Mouse (Mus musculus) kidney, embryonic 15.5 days (tissue): ENCODE results near the gene Parp3. TPM values are rescaled to one million over a fixed set of nuclear protein-coding genes. Genes with fewer than 3 reads are reported as not detected.

Experiments used
- ATAC-seq: fragments of 200-750 bp; cut with Nextera tagmentation; replicated peaks from 2 replicates; pipeline ENCODE4 v1.8.0; 2017; ENCODE audit warnings: moderate TSS enrichment; ENCODE audit not compliant: low FRiP score
- H3K27ac ChIP-seq: fragments of 300-500 bp; sonication (generic); 2 replicates; pipeline ENCODE4 v1.5.1; 2015; ENCODE audit warnings: mild to moderate bottlenecking, inconsistent platforms
- H3K27me3 ChIP-seq: fragments of 300-500 bp; sonication (generic); 2 replicates; pipeline ENCODE4 v1.6.1; 2015; ENCODE audit warnings: inconsistent platforms
- H3K36me3 ChIP-seq: fragments of 300-500 bp; sonication (generic); 2 replicates; pipeline ENCODE4 v1.6.1; 2015; ENCODE audit warnings: inconsistent platforms
- H3K4me1 ChIP-seq: fragments of 300-500 bp; sonication (generic); 2 replicates; pipeline ENCODE4 v1.6.1; 2015; ENCODE audit warnings: inconsistent platforms
- H3K4me2 ChIP-seq: fragments of 300-500 bp; sonication (generic); 2 replicates; pipeline ENCODE4 v1.6.1; 2015; ENCODE audit warnings: moderate library complexity, mild to moderate bottlenecking, inconsistent platforms
- H3K4me3 ChIP-seq: fragments of 300-500 bp; sonication (generic); replicated peaks from 2 replicates; pipeline ENCODE4 v1.5.1; 2015; ENCODE audit warnings: mild to moderate bottlenecking, inconsistent platforms
- H3K9ac ChIP-seq: fragments of 300-500 bp; sonication (generic); 2 replicates; pipeline ENCODE4 v1.6.1; 2015; ENCODE audit warnings: mild to moderate bottlenecking, inconsistent platforms
- H3K9me3 ChIP-seq: fragments of 300-500 bp; sonication (generic); replicated peaks from 2 replicates; pipeline ENCODE4 v1.6.1; 2016; ENCODE audit warnings: inconsistent platforms
- WGBS: fragments of 180-500 bp; shearing (Covaris S2); methylation state at CpG from one replicate; pipeline ENCODE4 v1.1.7; 2015; ENCODE audit warnings: mixed read lengths; 5-methylcytosine and 5-hydroxymethylcytosine counted together
- polyA plus RNA-seq: library from polyadenylated mRNA; unstranded; fragments of >200 nt; fragmentation: Nextera tagmentation; extraction: Ambion mirVana; gene quantifications from 2 replicates; pipeline ENCODE4 v1.2.1, GENCODE M21; 2015

The Parp3 gene
- polyA plus RNA-seq, 1 experiment from 2014 or later, result 4.3 TPM

GRCm38 (mm10) chr9:106444836-106445235 is 31.9 kb downstream of the Parp3 start:
- Histone ChIP-seq H3K9ac (no peak overlapping the region), H3K27me3 (no peaks in the 10 kb centered on the region), H3K36me3 (peaks cover 12% of the 10 kb centered on the region; the same call in 1 of the 2 replicates), H3K4me3 (no peak overlapping the region), H3K27ac (0 out of 2 replicates have a peak overlapping the region, but pooled peaks have one; percentile 32), H3K4me2 (no peak overlapping the region), H3K4me1 (peaks cover 48% of the 10 kb centered on the region), H3K9me3 (no peaks in the 10 kb centered on the region)
- no peak for ATAC-seq
- 58% methylated on average over 4 of the region's 4 CpGs for WGBS

GRCm38 (mm10) chr9:106442680-106443079 is 34.1 kb downstream of the Parp3 start:
- H3K36me3 ChIP-seq, result peaks cover 12% of the 10 kb centered on the region; the same call in 1 of the 2 replicates
- H3K27ac ChIP-seq, result no peak overlapping the region
- peaks cover 39% of the 10 kb centered on the region for H3K4me1 ChIP-seq
- no peaks in the 10 kb centered on the region for H3K27me3 ChIP-seq
- no peak overlapping the region for H3K4me2 ChIP-seq
- no peaks in the 10 kb centered on the region for H3K9me3 ChIP-seq
- no peak overlapping the region for H3K9ac ChIP-seq
- no peak for ATAC-seq
- no peak overlapping the region for H3K4me3 ChIP-seq
- 78% methylated on average over 5 of the region's 5 CpGs for WGBS

- H3K9me3 ChIP-seq, result no peaks in the 10 kb centered on the region
- 75% methylated on average over 9 of the region's 9 CpGs for WGBS
- no peak for ATAC-seq
- no peak overlapping the region for H3K27ac ChIP-seq
- peaks cover 39% of the 10 kb centered on the region for H3K4me1 ChIP-seq
- H3K4me2 ChIP-seq, result no peak overlapping the region
- no peaks in the 10 kb centered on the region for H3K27me3 ChIP-seq
- no peak overlapping the region for H3K9ac ChIP-seq
- H3K36me3 ChIP-seq, result peaks cover 41% of the 10 kb centered on the region
- H3K4me3 ChIP-seq, result no peak overlapping the region
Observed at GRCm38 (mm10) chr9:106436566-106436965, 40.2 kb downstream of the Parp3 start.

GRCm38 (mm10) chr9:106433389-106433788 is 43.4 kb downstream of the Parp3 start:
- WGBS, result 69% methylated on average over 7 of the region's 7 CpGs
- 0 out of 2 replicates have a peak overlapping the region, but pooled peaks have one; percentile 13 for H3K27ac ChIP-seq

GRCm38 (mm10) chr9:106430015-106430264 is 46.8 kb downstream of the Parp3 start:
- H3K4me2 ChIP-seq, result peak overlapping the region; percentile 80
- H3K4me3 ChIP-seq, result peak overlapping the region; percentile 93
- ATAC-seq, result no peak
- H3K36me3 ChIP-seq, result peaks cover 43% of the 10 kb centered on the region
- H3K9ac ChIP-seq, result peak overlapping the region; percentile 98
- H3K27ac ChIP-seq, result peak overlapping the region; percentile 97
- no peaks in the 10 kb centered on the region for H3K9me3 ChIP-seq
- H3K27me3 ChIP-seq, result no peaks in the 10 kb centered on the region
- 0% methylated on average over 4 of the region's 4 CpGs for WGBS
- H3K4me1 ChIP-seq, result peaks cover 17% of the 10 kb centered on the region

More at GRCm38 (mm10) chr9:106433389-106433788, 43.4 kb downstream of the Parp3 start:
- Histone ChIP-seq H3K9me3 (no peaks in the 10 kb centered on the region), H3K9ac (no peak overlapping the region), H3K27me3 (no peaks in the 10 kb centered on the region), H3K4me2 (no peak overlapping the region), H3K4me3 (no peak overlapping the region), H3K4me1 (peaks cover 43% of the 10 kb centered on the region), H3K36me3 (peaks cover 48% of the 10 kb centered on the region)
- no peak for ATAC-seq

GRCm38 (mm10) chr9:106429221-106430014 is 47.3 kb downstream of the Parp3 start, which contains the start of gene Rpl29:
Rpl29 (plus strand) TSS chr9:106429454.
- WGBS, result under 1% methylated on average over 55 of the region's 55 CpGs
- Histone ChIP-seq H3K36me3 (peaks cover 40% of the 10 kb centered on the region), H3K27ac (peak within 1 kb of the TSS; percentile 97), H3K4me3 (peak within 1 kb of the TSS; percentile 93), H3K4me1 (peaks cover 17% of the 10 kb centered on the region), H3K27me3 (no peaks in the 10 kb centered on the region), H3K4me2 (peak within 1 kb of the TSS; percentile 80), H3K9ac (peak within 1 kb of the TSS; percentile 98), H3K9me3 (no peaks in the 10 kb centered on the region)
- peak; percentile 91 for ATAC-seq

GRCm38 (mm10) chr9:106428719-106429220 is 48.0 kb downstream of the Parp3 start:
- Histone ChIP-seq H3K36me3 (peaks cover 33% of the 10 kb centered on the region), H3K27me3 (no peaks in the 10 kb centered on the region), H3K27ac (peak overlapping the region; percentile 97), H3K4me1 (peaks cover 17% of the 10 kb centered on the region), H3K4me3 (peak overlapping the region; percentile 93), H3K4me2 (peak overlapping the region; percentile 80), H3K9ac (peak overlapping the region; percentile 48), H3K9me3 (no peaks in the 10 kb centered on the region)
- WGBS, result 13% methylated on average over 11 of the region's 11 CpGs
- ATAC-seq, result peak; percentile 64

- 0% methylated on average over 3 of the region's 3 CpGs for WGBS
Observed at GRCm38 (mm10) chr9:106421865-106422160, 54.9 kb downstream of the Parp3 start.

GRCm38 (mm10) chr9:106421033-106421864 is 55.5 kb downstream of the Parp3 start:
- 8% methylated on average over 18 of the region's 18 CpGs for WGBS
- peak; percentile 33; the same call in 1 of the 2 replicates for ATAC-seq
- Histone ChIP-seq H3K4me2 (peak overlapping the region; percentile 53), H3K27me3 (no peaks in the 10 kb centered on the region), H3K9me3 (no peaks in the 10 kb centered on the region), H3K9ac (peak overlapping the region; percentile 1; the same call in 1 of the 2 replicates), H3K36me3 (no peaks in the 10 kb centered on the region), H3K27ac (peak overlapping the region; percentile 69), H3K4me3 (peak overlapping the region; percentile 15; the same call in 1 of the 2 replicates), H3K4me1 (peaks cover 51% of the 10 kb centered on the region)

More at GRCm38 (mm10) chr9:106421865-106422160, 54.9 kb downstream of the Parp3 start:
- peak; percentile 55; the same call in 1 of the 2 replicates for ATAC-seq
- H3K9ac ChIP-seq, result peak overlapping the region; percentile 1; the same call in 1 of the 2 replicates
- peak overlapping the region; percentile 69 for H3K27ac ChIP-seq
- peaks cover 51% of the 10 kb centered on the region for H3K4me1 ChIP-seq
- H3K4me2 ChIP-seq, result peak overlapping the region; percentile 53
- H3K9me3 ChIP-seq, result no peaks in the 10 kb centered on the region
- no peaks in the 10 kb centered on the region for H3K36me3 ChIP-seq
- peak overlapping the region; percentile 15; the same call in 1 of the 2 replicates for H3K4me3 ChIP-seq
- H3K27me3 ChIP-seq, result no peaks in the 10 kb centered on the region

- peaks cover 51% of the 10 kb centered on the region for H3K4me1 ChIP-seq
- no peak overlapping the region for H3K9ac ChIP-seq
- H3K9me3 ChIP-seq, result no peaks in the 10 kb centered on the region
- WGBS, result 0% methylated on average over 2 of the region's 2 CpGs
- H3K27ac ChIP-seq, result peak overlapping the region; percentile 69; the same call in 1 of the 2 replicates
- H3K4me3 ChIP-seq, result peak overlapping the region; percentile 6; the same call in 1 of the 2 replicates
- H3K27me3 ChIP-seq, result no peaks in the 10 kb centered on the region
- H3K4me2 ChIP-seq, result peak overlapping the region; percentile 53
- H3K36me3 ChIP-seq, result no peaks in the 10 kb centered on the region
- ATAC-seq, result peak; percentile 33; the same call in 1 of the 2 replicates
Observed at GRCm38 (mm10) chr9:106420608-106421007, 56.1 kb downstream of the Parp3 start.
